Mouse (Mus musculus) hindbrain, embryonic 14.5 days (tissue): Measurements from ENCODE around the gene Wrap73. TPM values are rescaled to one million over a fixed set of nuclear protein-coding genes. Genes with fewer than 3 reads are reported as not detected.
A peak's percentile ranks its signal among the peaks of the same experiment; 100 is the strongest.

Experiments used
- ATAC-seq: fragments of 200-750 bp; cut with Nextera tagmentation; 2 replicates; pipeline ENCODE4 v1.8.0; 2017; ENCODE audit warnings: moderate number of reproducible peaks, mild to moderate bottlenecking, moderate TSS enrichment, moderate library complexity; ENCODE audit not compliant: low FRiP score
- DNase-seq: peaks from one replicate; pipeline ENCODE4 v3.0.0-alpha.2; 2015; ENCODE audit warnings: low spot score
- H3K27ac ChIP-seq: fragments of 300-500 bp; sonication (generic); 2 replicates; pipeline ENCODE4 v1.5.1; 2014; ENCODE audit warnings: mild to moderate bottlenecking, moderate library complexity
- H3K27me3 ChIP-seq: fragments of 300-500 bp; sonication (generic); 2 replicates; pipeline ENCODE4 v1.6.1; 2014; ENCODE audit warnings: mild to moderate bottlenecking, low read length, mixed read lengths; ENCODE audit not compliant: control insufficient read depth, insufficient read depth
- H3K36me3 ChIP-seq: fragments of 300-500 bp; sonication (generic); replicated peaks from 2 replicates; pipeline ENCODE4 v1.6.1; 2014; ENCODE audit not compliant: control insufficient read depth, insufficient read depth
- H3K4me1 ChIP-seq: fragments of 300-500 bp; sonication (generic); replicated peaks from 2 replicates; pipeline ENCODE4 v1.6.1; 2014; ENCODE audit warnings: antibody characterized with exemption, low read length, mixed read lengths; ENCODE audit not compliant: control insufficient read depth, insufficient read depth
- H3K4me2 ChIP-seq: fragments of 300-500 bp; sonication (generic); replicated peaks from 2 replicates; pipeline ENCODE4 v1.6.1; 2014; ENCODE audit warnings: mild to moderate bottlenecking, moderate library complexity
- H3K4me3 ChIP-seq: fragments of 300-500 bp; sonication (generic); replicated peaks from 2 replicates; pipeline ENCODE4 v1.5.1; 2014; ENCODE audit warnings: mild to moderate bottlenecking, low read length
- H3K9ac ChIP-seq: fragments of 300-500 bp; sonication (generic); 2 replicates; pipeline ENCODE4 v1.6.1; 2014
- H3K9me3 ChIP-seq: fragments of 300-500 bp; sonication (generic); 2 replicates; pipeline ENCODE4 v1.6.1; 2016; ENCODE audit warnings: low read length; ENCODE audit not compliant: control insufficient read depth
- WGBS: fragments of 180-500 bp; shearing (Covaris S2); extraction: QIAGEN DNeasy Blood & Tissue Kit; methylation state at CpG from one replicate; pipeline ENCODE4 v1.1.7; 2014; 5-methylcytosine and 5-hydroxymethylcytosine counted together
- polyA plus RNA-seq: library from polyadenylated mRNA; unstranded; fragments of >200 nt; fragmentation: Nextera tagmentation; extraction: Ambion mirVana; gene quantifications from 2 replicates; pipeline ENCODE4 v1.2.1, GENCODE M21; 2014

The Wrap73 gene
- 35.3 and 36.3 TPM in 2 replicates for polyA plus RNA-seq

GRCm38 (mm10) chr4:154142211-154143040, at the start of gene Wrap73:
Wrap73 (plus strand) TSS chr4:154142372.
- peaks cover 30% of the 10 kb centered on the region for H3K4me1 ChIP-seq
- DNase-seq (peak; percentile 92), ATAC-seq (peak; percentile 94)
- H3K9me3 ChIP-seq = no peaks in the 10 kb centered on the region
- WGBS = 2% methylated on average over 48 of the region's 49 CpGs
- H3K36me3 ChIP-seq = peaks cover 11% of the 10 kb centered on the region
- peak within 1 kb of the TSS; percentile 71 for H3K4me2 ChIP-seq
- H3K27ac ChIP-seq = peak within 1 kb of the TSS; percentile 78
- H3K27me3 ChIP-seq = peaks cover 46% of the 10 kb centered on the region
- peak within 1 kb of the TSS; percentile 76 for H3K9ac ChIP-seq
- peak within 1 kb of the TSS; percentile 81 for H3K4me3 ChIP-seq

- no peak overlapping the region for H3K9ac ChIP-seq
- no peaks in the 10 kb centered on the region for H3K27me3 ChIP-seq
- DNase-seq (no peak), ATAC-seq (no peak)
- H3K4me3 ChIP-seq = no peak overlapping the region
- H3K4me2 ChIP-seq = no peak overlapping the region
- no peaks in the 10 kb centered on the region for H3K36me3 ChIP-seq
- no peak overlapping the region for H3K27ac ChIP-seq
- H3K9me3 ChIP-seq = no peaks in the 10 kb centered on the region
- no peaks in the 10 kb centered on the region for H3K4me1 ChIP-seq
- 27% methylated on average over 9 of the region's 9 CpGs for WGBS
Measured at GRCm38 (mm10) chr4:154093210-154093609, 49.0 kb upstream of the Wrap73 start.

DNA sequence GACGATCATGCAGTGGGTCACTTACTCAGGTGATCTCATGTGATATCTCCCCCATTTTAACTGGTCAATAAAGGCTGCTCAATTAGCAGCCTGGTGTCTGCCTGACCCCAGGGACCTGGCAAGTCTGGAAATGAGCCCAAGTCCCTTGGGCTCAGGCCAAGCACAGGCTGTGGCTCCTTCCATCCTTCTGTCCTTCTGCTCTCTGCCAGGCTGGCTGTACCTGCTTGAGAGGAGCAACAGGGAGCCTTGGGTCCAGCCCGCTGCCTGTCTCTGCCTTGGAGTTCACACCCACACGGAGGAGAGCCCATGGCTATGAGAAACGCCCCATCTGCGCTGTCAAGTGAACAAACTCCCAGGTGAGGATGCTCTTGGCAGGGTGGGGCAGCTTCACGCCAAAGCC, 46.1 kb upstream of the Wrap73 start:
- Histone ChIP-seq H3K9me3 (no peaks in the 10 kb centered on the region), H3K4me2 (no peak overlapping the region), H3K4me3 (no peak overlapping the region), H3K9ac (no peak overlapping the region), H3K36me3 (no peaks in the 10 kb centered on the region), H3K4me1 (no peaks in the 10 kb centered on the region), H3K27ac (no peak overlapping the region), H3K27me3 (no peaks in the 10 kb centered on the region)
- 33% methylated on average over 6 of the region's 6 CpGs for WGBS
- DNase-seq = no peak
- no peak for ATAC-seq

- no peaks in the 10 kb centered on the region for H3K27me3 ChIP-seq
- H3K9me3 ChIP-seq = no peaks in the 10 kb centered on the region
- H3K9ac ChIP-seq = no peak overlapping the region
- DNase-seq (no peak), ATAC-seq (no peak)
- no peaks in the 10 kb centered on the region for H3K4me1 ChIP-seq
- no peaks in the 10 kb centered on the region for H3K36me3 ChIP-seq
- WGBS = 55% methylated on average over 7 of the region's 7 CpGs
- H3K4me3 ChIP-seq = no peak overlapping the region
- no peak overlapping the region for H3K4me2 ChIP-seq
- no peak overlapping the region for H3K27ac ChIP-seq
Measured at GRCm38 (mm10) chr4:154099361-154099760, 42.8 kb upstream of the Wrap73 start.

GRCm38 (mm10) chr4:154103386-154103785, 38.8 kb upstream of the Wrap73 start:
- no peak overlapping the region for H3K9ac ChIP-seq
- H3K4me3 ChIP-seq = no peak overlapping the region
- no peaks in the 10 kb centered on the region for H3K4me1 ChIP-seq
- no peak overlapping the region for H3K4me2 ChIP-seq
- ATAC-seq (no peak), DNase-seq (no peak)
- no peaks in the 10 kb centered on the region for H3K9me3 ChIP-seq
- no peaks in the 10 kb centered on the region for H3K27me3 ChIP-seq
- no peak overlapping the region for H3K27ac ChIP-seq
- H3K36me3 ChIP-seq = no peaks in the 10 kb centered on the region
- WGBS = 80% methylated on average over 8 of the region's 8 CpGs

- H3K27me3 ChIP-seq = 0 out of 2 replicates have a peak, but pooled peaks cover 2% of the 10 kb centered on the region
- no peak overlapping the region for H3K4me2 ChIP-seq
- ATAC-seq (no peak), DNase-seq (no peak)
- no peak overlapping the region for H3K27ac ChIP-seq
- H3K9me3 ChIP-seq = no peaks in the 10 kb centered on the region
- no peaks in the 10 kb centered on the region for H3K4me1 ChIP-seq
- 90% methylated on average over 10 of the region's 10 CpGs for WGBS
- H3K4me3 ChIP-seq = no peak overlapping the region
- no peak overlapping the region for H3K9ac ChIP-seq
- no peaks in the 10 kb centered on the region for H3K36me3 ChIP-seq
Measured at GRCm38 (mm10) chr4:154103912-154104311, 38.3 kb upstream of the Wrap73 start.

DNA sequence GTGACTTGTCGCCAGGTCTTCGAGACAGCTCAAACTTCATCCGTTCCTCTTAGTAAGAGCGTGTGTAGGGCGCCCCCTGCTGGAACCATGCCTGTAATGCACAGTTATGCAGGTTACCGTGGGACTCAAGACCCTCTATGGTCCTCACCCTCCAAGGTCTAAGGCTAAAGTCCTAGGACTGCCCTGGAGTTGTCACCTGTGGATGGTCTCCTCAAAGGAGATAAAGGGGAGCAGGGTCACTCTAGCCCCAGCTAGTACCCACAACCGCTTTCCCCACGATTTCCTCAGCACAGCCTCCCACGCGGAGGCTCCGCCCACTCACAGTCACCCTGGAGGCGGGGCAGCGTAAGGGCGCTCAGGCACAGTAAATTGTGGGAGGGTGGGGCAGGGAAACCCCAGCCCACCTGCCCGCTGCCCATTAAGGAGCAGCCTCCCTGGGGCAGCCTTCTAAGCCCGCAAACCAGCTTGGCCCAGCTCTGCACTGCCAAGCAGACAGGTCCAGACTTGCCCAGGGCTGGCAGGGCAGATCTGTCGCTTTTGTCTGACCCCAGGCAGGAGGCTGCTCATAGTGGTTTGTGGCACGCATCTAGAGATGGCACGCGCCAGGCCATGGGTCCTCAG, 36.7 kb upstream of the Wrap73 start:
- 30% methylated on average over 20 of the region's 20 CpGs for whole genome bisulfite sequencing
- no peak overlapping the region for H3K4me3 ChIP-seq
- no peaks in the 10 kb centered on the region for H3K36me3 ChIP-seq
- H3K9me3 ChIP-seq = no peaks in the 10 kb centered on the region
- H3K4me2 ChIP-seq = peak overlapping the region; percentile 39
- no peaks in the 10 kb centered on the region for H3K4me1 ChIP-seq
- H3K27ac ChIP-seq = no peak overlapping the region
- H3K9ac ChIP-seq = no peak overlapping the region
- DNase-seq = peak; percentile 74
- 0 out of 2 replicates have a peak, but pooled peaks cover 2% of the 10 kb centered on the region for H3K27me3 ChIP-seq
- ATAC-seq = peak; percentile 57; the same call in 1 of the 2 replicates

- 81% methylated on average over 13 of the region's 13 CpGs for WGBS
- no peaks in the 10 kb centered on the region for H3K9me3 ChIP-seq
- no peak overlapping the region for H3K27ac ChIP-seq
- DNase-seq = no peak
- H3K4me3 ChIP-seq = no peak overlapping the region
- H3K4me1 ChIP-seq = no peaks in the 10 kb centered on the region
- no peak overlapping the region for H3K4me2 ChIP-seq
- no peaks in the 10 kb centered on the region for H3K36me3 ChIP-seq
- no peak overlapping the region for H3K9ac ChIP-seq
- H3K27me3 ChIP-seq = 0 out of 2 replicates have a peak, but pooled peaks cover 2% of the 10 kb centered on the region
- ATAC-seq = no peak
Measured at GRCm38 (mm10) chr4:154106497-154107061, 35.6 kb upstream of the Wrap73 start.

DNA sequence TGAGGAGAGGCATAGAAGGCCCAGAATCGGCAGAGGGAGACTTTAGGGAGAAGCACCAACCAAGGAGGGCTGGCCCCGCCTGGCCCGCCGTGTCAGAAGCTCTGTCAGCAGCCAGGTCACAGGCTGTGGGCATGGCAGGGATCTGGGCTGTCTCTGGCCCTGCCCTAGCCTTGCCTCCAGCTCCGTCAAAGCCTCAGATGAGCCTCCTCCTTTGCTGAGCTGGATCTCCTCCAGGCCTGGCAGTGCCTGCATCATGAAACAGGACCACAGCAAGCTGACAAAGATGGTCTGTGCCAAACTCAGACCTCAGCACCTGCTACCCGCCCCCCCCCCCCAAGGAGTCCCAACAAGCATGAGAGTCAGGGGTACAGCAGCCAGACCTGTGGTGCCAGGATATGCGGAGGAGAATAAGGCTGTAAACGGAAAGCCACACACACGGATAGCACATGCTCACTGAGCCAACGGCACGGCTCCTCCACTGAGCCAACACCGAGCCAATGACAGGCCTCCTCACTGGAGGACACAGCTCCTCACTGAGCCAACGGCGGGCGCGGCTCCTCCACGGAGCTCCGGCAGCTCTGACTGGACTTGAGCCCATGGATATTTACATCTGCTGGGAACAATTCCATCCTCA, 32.8 kb upstream of the Wrap73 start:
- Histone ChIP-seq H3K4me2 (no peak overlapping the region), H3K9ac (no peak overlapping the region), H3K27me3 (0 out of 2 replicates have a peak, but pooled peaks cover 2% of the 10 kb centered on the region), H3K36me3 (no peaks in the 10 kb centered on the region), H3K27ac (no peak overlapping the region), H3K9me3 (no peaks in the 10 kb centered on the region), H3K4me1 (no peaks in the 10 kb centered on the region), H3K4me3 (no peak overlapping the region)
- WGBS = 48% methylated on average over 18 of the region's 18 CpGs
- DNase-seq = no peak
- ATAC-seq = peak; percentile 59; the same call in 1 of the 2 replicates
